Mouse (Mus musculus): ENCODE data around the gene Lrrc23.
A peak's percentile ranks its signal among the peaks of the same experiment; 100 is the strongest.

The Lrrc23 gene

DNA sequence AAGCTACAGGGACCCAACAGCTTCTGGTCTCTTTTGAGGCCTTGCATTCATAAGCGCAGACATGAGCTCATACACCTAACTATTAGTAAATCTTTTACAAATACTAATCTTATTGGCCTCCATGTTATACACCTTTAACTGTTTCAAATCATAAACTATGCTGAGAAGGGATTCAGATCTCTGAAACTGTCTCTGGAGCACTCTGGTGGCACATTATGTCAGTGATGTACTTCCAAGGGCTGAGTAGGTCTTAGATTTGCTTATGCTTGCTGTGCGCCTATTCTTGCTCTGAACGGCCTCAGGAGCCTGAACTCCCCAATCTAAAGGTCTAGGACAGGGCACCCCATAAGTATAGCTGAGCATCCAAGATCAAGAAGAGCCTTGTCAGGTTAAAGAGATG lies 37.7 kb downstream of the Lrrc23 start:
- DNase-seq (ENCODE audit: low spot score in 2 of 2): no peak

DNA sequence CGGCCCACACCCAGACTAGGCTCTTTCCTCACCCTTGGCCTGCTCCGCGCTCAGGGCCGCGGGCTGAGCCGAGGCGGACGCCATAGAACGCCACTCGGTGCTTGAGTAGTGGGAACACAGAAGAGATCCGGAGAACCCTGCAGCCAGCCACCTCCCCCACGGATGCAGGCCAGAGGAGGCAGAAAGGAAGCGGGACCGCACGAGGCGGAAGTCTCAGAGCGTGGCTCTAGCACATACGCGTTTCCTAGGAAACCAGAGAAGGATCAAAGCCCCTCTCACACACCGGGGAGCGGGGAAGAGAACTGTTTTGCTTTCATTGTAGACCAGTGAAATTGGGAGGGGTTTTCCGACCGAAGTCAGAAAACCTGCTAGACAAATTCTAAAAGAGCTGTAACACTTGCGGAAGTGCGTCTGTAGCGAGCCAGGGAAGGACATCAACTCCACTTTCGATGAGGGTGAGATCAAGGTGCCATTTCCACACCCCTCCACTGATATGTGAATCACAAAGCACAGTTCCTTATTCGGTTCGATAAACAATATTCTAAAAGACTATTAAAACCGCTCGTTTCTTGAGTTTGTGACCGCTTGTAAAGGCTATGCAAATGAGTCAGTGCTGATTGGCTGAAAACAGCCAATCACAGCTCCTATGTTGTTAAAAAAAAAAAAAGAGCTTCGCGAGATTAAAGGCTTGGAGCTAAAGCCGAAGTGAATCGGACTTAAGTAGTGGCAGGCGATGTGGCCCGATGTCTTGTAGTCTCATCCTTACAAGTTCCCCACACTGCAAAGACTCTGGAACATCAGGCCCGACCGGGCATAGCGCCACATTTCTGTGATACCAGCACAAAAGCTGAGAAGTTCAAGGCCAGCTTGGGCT lies 38.4 kb downstream of the Lrrc23 start, which contains the start of gene Grcc10:
Gene Grcc10, minus strand, starts transcription at position 487 of the 874 bp plus-strand sequence.
- peak; percentile 64 to 88 for DNase-seq (ENCODE audit: low spot score in 2 of 2)

DNA sequence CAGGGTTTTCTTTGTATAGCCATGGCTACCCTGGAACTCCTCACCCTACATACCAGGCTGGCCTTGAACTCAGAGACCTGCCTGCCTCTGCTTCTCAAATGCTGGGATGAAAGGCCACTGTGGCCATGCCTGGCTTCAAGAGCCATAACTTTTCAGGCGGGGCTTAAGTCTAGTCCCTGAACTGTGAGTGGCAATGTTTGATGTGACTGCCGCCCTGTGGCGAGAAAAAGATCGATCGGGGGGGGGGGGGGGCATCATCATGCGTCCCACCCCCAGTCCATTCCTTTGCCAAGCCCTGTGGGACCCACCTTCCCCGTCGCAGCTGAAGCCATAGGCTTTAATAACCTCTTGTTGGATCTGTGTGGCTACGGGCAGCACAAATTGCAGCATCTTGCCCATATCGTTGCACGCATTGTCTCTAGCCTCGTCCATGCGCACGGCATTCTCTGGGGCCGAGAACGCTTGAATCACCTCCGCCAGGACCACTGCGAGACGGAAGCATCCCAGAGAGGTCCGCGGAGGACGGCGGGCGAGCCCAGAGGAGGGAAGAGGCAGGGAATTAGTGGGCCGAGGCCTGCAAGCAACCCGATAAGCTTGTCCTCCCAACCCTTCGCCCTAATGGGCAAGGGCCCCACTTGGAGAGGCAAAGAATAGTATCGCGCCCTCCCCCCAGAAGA lies 39.2 kb downstream of the Lrrc23 start:
- no peak for DNase-seq (ENCODE audit: low spot score in 2 of 2)

DNA sequence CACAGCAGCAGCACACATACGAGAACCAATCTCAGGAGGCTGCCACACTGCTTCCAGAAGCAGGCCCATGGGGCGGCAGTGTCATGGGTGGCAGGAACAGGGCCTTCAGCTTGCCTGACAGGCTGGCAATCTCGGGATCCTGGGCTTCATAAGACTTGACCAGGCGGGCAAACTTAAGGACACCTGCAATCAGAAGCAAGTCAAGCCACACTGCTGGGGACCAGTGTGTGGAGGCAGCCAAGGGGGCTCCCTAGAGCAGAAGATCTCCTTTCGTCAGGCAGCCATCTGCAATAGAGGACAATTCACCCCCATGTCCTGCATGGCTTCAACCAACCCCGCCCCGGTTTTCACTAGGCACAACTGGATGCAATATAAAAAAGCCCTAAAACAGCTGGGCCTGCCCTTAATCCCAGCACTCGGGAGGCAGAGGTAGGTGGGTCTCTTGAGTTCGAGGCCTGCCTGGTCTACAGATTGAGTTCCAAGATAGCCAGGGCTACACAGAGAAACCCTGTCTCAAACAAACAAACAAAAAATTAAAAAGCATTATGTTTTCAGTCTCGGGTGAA lies 40.2 kb downstream of the Lrrc23 start:
- DNase-seq (ENCODE audit: low spot score in 2 of 2): no peak

DNA sequence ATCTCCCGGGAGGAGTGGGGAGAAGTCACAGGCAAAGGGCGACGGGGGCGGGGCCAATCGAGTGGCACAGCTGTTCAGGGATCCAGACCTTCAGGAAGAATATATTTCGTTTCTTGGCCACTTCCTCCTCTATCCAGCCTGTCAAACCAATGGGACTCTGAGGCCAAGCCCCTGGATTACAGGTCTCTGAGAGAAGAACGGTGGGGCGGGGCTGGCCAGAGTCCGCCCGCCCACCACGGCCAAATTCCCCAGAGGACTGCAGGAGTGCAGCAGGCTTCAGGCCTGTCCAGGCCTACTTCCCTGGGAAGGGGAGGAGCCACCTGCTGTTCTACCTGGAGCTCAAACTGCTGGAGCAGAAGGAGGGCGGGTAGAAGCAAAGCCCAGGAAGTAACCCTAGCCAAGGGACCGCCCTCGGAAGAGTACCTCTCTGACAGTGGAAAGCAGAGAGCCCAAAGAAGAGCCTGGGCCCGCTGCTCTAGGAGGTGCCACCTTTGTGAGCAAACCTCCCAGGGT lies 41.0 kb downstream of the Lrrc23 start, which contains the start of gene Ptpn6:
Gene Ptpn6, minus strand, starts transcription at position 204 of the 513 bp plus-strand sequence.
- DNase-seq (ENCODE audit: low spot score in 2 of 2): no peak

DNA sequence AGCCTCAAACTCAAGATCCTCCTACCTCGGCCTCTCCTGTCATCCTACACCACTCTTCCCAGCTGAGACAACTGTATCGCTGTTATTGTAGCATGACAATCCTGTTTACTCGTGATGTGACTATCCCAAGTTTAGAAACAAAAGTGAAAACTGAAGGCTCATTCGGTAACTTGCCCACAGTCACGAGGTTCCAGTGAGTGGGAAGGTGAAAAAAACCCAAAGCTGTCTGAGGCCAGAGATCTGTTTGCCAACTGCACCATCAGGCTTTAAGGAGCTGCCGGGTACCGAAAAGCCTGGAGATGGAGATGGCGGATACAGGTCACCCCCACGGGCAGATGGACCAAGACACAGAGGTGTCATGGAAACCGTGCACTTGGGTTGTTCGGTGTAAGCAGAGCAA lies 42.5 kb downstream of the Lrrc23 start:
- DNase-seq (ENCODE audit: low spot score in 2 of 2): no peak

DNA sequence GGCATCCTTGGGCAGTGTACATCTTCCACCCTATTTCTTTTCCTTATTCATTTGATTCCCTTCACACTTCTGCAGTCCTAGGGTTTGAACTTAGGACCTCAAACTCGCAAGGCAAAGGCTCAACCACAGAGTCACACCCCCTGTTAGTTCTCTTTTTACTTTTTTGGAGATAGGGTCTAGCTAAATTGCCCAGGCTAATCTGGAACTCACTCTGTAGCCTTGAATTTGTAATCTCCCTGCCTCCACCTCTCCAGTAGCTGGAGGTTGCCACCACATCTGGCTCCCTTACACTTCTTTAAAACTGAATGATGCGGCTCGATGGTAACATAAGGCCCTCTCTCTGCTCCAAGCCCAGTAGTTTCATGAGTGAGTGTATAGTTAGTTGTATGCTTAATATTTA lies 45.1 kb downstream of the Lrrc23 start:
- DNase-seq (ENCODE audit: low spot score in 2 of 2): no peak

DNA sequence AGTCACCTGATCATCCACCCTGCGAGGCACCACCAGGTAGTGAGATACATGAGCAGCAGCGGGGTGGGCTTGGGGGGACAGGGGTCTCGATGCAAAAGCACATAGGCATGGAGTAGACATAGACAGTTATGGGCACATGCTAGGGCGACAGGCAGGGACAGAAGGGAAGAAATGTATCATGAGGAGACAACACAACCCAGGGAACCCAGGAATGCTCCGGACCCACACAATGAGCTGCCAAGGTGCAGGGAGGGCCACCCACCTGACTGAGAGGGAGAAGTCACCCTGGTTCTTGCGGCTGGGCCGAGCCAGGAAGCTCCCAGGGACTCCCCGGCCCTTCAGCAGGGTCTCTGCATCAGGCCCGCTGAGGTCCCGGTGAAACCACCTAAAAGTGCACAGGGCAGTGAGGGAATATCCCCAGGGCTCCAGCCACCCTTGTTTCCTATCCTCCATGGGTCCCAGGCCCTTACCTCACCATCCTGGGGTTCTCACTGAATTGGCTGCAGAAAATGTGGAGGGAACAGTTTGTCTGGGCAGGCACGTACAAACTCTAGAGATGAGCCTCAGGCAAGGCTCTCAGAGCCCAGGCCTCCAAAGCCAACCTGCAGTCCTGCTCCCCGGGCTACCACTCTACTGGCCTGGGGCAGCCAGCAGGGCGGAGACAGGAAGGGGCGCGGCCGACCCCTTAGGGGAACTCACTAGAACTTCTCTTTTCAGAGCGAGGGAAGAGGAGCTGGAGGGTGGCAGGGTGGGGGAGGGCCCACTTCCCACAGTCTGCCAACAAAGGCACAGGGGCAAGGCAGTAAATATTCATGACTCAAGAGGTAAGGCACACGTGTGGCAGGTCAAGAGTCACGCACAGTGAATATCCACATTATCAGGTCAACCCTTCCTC lies 46.8 kb downstream of the Lrrc23 start:
- DNase-seq (ENCODE audit: low spot score in 2 of 2): no peak

DNA sequence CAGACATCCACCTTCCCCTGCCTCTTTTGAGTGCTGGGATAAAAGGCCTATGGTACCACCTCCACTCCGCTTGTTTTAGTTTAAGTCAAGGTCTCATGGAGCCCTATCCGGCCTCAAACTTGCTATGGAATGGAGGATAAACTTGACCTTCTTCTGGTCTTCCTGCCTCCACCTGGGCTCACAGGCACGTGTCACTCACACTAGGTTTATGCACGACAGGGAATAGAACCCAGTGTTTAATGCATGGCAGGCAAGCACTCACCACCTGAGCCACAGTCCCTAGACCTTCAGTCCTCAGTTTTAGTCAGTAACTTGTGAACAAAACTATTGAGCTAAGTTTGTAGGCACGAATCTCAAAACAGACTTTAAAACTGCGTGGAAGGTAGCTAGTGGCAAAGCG lies 48.5 kb downstream of the Lrrc23 start:
- no peak for DNase-seq (ENCODE audit: low spot score in 2 of 2)

DNA sequence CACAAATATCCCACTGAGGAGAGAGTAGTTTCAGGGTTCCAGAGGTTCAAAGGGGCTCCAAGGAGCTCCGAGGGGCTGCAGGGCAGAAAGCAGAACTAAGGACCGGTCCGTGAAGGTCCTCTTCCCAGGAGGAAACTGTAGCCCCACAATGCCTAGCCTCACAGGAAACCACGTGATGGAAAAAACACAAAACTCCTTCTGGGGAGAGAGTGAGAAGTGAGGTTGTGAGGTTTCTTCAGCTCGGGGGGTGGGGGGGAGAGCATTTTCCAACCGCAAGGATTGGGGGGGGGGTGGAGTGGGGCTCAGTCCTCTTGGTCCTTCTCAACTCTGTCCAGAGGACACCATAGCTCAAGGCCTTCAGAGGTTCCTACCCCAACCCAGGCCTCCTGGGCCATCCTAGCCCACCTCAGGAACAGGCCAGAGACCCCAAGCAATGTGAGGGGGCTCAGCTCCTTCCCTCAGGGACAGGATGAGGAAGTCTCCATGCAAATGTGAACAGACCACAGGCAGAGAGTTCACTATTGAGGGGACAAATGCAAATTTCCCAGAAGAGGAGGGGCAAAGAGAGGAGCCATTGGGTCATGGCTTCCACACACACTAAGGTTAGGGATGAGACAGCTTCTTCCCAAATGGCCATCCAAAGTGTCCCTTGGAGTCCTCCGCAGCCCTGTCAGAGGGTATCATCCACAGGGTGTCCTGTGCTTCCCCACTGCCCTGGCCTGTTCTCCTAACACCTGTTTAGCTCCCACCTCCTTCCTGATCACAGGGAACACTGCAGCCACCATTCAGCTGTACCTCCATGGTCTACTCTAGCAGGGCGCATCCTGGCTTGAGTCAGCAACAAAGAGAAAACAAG lies 49.4 kb downstream of the Lrrc23 start:
- no peak for DNase-seq (ENCODE audit: low spot score in 2 of 2)

DNA sequence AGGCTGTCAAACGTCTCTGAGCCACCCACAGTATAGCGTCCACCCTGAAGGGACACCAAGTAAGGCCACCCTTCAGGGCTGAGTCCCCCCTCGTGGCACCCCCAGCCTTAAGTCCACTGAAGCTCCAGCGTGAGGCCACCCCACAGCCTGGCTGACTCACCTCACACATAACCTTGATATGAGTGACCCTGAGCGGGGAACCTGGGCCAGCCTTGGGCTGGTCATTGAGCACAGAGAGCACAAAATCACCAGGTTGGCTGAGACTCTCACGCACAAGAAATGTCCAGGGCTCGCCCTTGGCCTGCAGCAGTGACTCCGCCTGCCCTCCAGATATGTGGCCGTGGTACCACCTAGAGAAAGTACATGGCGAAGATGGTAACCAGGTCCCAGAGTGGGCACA lies 50.9 kb downstream of the Lrrc23 start:
- DNase-seq (ENCODE audit: low spot score in 2 of 2): no peak

DNA sequence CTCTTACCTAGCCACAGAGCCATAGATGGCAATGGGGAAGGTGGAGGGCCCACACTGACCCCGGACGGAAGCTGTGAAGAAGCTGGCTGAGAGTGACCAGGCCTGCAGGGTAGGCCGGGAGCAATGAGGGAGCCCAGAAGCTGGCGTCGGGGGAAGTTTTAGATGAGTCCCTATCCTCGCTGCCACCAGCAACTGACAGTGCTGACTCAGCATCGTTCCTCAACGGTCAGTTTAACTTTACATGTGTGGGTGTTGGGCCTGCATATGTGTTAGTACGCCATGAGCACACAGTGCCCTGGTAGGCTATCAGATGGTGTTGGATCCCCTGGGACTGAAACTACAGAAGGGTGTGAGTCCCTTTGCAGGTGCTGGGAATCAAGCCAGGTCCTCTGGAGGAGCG lies 55.1 kb downstream of the Lrrc23 start:
- no peak for DNase-seq (ENCODE audit: low spot score in 2 of 2)

DNA sequence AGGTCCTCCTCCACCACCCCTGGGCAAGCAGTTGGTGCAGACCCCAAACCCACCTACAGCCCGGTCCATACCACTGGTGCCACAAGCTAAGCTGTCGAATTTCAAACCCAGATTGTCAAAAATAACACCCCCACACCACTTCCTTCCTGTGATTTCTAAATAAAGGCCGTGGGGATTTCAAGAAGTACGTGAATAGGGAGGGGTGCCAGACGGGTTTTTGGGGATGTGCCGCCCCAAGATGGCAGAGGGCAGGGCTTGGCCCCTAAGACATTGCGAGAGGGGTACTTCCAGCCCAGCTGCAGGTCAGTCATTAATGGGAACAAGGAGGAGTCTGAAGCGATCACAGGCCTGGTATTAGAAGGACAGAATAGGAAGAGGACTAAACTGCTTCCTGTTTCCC lies 56.0 kb downstream of the Lrrc23 start:
- no peak for DNase-seq (ENCODE audit: low spot score in 2 of 2)

DNA sequence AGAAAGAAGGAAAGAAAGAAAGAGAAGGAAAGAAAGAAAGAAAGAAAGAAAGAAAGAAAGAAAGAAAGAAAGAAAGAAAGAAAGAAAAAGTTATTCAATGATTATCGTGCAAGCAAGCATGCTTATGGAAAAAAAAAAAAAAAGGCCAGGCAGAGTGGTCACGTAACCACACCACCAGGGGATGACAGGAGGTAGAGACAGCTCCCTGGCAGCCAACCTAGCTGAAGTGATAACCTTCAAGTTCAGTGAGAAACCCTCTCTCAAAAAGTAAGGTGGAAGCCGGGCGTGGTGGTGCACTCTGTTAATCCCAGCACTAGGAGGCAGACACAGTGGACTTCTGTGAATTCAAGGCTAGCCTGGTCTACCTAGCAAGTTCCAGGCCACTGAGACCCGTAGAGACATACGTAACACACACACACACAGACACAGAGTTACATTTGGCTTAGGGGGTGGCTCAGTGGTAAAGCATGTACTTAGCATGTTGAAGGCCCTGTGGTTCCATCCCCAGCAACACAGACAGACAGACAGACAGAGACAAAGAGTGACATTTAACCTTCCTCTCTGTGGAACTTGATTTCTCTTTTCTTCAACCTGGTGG lies 56.6 kb downstream of the Lrrc23 start:
- DNase-seq (ENCODE audit: low spot score in 2 of 2): no peak

DNA sequence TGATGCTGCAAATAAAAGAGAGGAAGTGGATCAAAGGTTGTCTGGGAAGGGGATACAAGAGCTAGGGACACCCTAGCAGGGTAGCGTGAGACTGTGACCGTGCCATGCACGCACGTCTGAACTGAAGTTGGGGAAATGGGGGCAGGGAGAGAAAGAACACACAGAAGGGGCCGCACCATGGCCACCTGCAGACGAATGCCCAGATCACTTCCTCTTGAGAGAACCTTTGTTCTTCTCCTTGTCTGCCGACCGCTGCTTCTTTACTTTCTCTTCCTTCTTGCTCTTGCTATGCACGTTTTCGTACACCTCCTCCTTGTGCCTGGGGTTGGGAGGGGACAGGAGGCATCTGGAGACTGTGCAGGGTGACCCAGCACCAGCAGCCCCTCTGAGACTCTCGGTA lies 58.6 kb downstream of the Lrrc23 start:
- no peak for DNase-seq (ENCODE audit: low spot score in 2 of 2)

All from cerebellum, postnatal 4 days (tissue).